In the genomic region with DNA sequence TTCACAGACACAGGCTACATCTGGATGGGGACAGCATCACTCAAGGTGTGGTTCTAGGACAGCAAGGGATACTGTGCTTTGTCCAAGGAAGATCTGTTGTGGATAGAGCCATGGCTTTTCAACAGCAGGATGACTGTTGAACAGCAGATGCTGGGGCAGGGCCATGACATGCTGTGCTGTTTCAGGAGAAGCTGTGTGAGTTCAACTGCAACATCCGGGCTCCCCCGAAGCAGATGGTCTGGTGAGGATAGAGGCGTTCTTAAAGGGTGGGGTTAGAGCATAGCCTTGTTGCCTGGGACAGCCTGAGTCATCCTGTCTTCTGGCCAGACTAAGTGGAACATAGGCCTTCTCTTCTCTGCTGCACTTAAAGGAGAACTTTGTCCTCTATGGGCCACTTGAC, we compare ENCODE assay signal across 21 mouse cellular contexts. TPM values are rescaled to one million over a fixed set of nuclear protein-coding genes. Genes with fewer than 3 reads are reported as not detected.
"Had no signal": no experiment of that assay in that cellular context is flagged by ENCODE, and none has a peak within 500 bp of the region (broad histone marks: within the 10 kb centered on the region; RNA-seq: fewer than 3 reads in every experiment).

No protein-coding gene starts in this region.

- DNase-seq: gastrocnemius, postnatal 14 days; heart, adult 2 months; heart, postnatal 36 days; kidney, adult 18-20 months; kidney, adult 8-10 months; kidney, postnatal 10 days; kidney, postnatal 25 days; kidney, postnatal 4 days; left cerebral cortex, postnatal 4 days; lung, adult 18-20 months had no signal

RNA-seq across cellular contexts. Expression of a gene that starts 32.6 kb away (rescaled TPM):
- total RNA-seq: gastrocnemius, adult 8-10 months; gastrocnemius, postnatal 14 days; gastrocnemius, postnatal 4 days; granulocyte monocyte progenitor cell, adult 5-6 weeks; heart, adult 2 months; heart, postnatal 14 days; heart, postnatal 36 days; layer of hippocampus, adult 18-20 months; layer of hippocampus, adult 8-10 months; layer of hippocampus, postnatal 10 days; layer of hippocampus, postnatal 25 days; left cerebral cortex, adult 2 months; left cerebral cortex, postnatal 14 days; left cerebral cortex, postnatal 4 days; liver, adult 2 months had no signal

RNA-seq across cellular contexts. Expression of a gene that starts 33.8 kb away (rescaled TPM):
- total RNA-seq: gastrocnemius, adult 8-10 months; gastrocnemius, postnatal 14 days; gastrocnemius, postnatal 4 days; granulocyte monocyte progenitor cell, adult 5-6 weeks; heart, adult 2 months; heart, postnatal 14 days; heart, postnatal 36 days; layer of hippocampus, adult 18-20 months; layer of hippocampus, adult 8-10 months; layer of hippocampus, postnatal 10 days; layer of hippocampus, postnatal 25 days; left cerebral cortex, adult 2 months; left cerebral cortex, postnatal 14 days; left cerebral cortex, postnatal 4 days; liver, adult 2 months had no signal
